Mouse (Mus musculus): ENCODE results near the gene Dusp12.
A peak's percentile ranks its signal among the peaks of the same experiment; 100 is the strongest.

The Dusp12 gene

DNA sequence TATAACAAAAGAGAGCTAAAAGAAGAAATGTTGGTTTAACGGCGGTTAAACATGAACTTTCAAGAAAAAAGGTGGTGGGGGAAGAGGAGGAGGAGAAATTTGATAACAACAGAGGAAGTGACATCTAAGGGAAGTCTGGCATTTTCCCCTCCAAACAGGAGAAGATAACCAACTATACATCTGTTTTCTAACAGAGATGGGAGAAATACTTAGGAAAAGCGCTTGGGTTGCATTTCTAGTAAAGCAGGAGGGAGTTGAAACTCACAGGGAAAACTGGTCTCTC, 23.0 kb downstream of the Dusp12 start:
- no peak for DNase-seq (ENCODE audit: low spot score)

DNA sequence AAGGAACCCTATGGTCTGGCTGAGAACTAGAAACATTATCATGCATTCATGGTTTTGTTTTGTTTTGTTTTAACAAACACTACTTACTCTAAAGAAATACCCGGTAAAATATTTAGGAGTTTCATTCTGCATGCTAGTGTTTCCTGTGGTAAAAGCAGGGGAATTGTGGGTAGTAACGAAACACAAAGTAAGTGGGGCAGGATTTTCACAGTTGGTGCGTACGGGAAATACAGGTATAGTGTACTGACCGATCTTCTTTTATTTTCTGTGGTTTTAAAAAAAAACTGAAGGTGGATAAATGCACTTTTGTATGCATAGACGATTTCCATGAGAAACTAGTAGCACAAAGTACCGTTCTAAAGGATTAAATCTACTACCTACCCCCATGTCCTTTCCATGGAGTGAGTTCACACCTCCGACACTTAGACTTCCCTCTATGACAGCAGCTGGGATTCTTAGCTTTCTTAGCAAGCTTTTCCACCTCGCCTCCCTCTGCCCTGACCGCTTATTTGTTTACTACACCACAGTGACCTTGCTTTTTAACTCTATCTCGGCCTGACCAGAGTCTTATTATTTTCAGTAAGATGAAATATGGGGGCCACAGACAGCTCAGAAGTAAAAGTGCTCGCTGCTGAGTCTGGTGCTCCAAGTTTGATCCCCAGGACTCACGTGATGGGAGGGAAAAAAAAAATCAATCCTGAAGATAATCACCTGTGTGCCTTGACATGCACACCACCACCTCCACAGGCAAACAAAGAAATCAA, 23.5 kb downstream of the Dusp12 start:
- DNase-seq (ENCODE audit: low spot score) = no peak

DNA sequence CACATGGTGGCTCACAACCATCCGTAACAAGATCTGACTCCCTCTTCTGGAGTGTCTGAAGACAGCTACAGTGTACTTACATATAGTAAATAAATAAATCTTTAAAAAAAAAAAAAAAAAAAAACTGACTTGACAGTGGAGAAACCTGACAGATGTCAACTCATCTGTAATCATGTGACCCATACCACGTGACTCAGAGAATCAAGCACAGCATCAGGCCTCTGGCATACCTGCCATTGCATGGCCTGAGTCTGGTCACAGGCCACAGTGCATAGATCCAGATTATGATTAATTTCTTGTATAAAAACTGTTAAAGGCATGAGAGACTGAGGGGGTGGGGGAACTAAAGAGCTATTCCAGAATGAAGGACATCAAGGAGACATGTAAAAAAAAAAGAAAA, 26.5 kb downstream of the Dusp12 start:
- no peak for DNase-seq (ENCODE audit: low spot score)

DNA sequence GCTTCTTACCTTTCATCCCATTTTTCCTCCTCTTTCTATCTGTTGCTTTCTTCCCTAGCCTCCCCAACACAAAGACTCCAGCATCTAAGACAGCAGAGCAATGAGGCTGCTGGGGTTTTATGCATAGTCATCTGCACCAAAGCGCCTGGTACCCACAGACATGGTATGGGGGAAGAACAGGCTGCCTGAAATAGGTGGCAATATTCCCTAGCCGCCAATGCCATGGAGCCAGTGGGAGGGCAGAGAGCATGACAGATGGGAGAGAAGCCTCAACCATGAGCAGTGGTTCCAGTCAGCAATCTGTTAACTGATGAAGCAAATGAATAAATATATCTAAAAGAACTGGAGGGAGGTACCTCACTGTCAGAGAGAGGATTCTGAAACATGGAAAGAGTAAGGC, 28.0 kb downstream of the Dusp12 start:
- DNase-seq (ENCODE audit: low spot score) = no peak

DNA sequence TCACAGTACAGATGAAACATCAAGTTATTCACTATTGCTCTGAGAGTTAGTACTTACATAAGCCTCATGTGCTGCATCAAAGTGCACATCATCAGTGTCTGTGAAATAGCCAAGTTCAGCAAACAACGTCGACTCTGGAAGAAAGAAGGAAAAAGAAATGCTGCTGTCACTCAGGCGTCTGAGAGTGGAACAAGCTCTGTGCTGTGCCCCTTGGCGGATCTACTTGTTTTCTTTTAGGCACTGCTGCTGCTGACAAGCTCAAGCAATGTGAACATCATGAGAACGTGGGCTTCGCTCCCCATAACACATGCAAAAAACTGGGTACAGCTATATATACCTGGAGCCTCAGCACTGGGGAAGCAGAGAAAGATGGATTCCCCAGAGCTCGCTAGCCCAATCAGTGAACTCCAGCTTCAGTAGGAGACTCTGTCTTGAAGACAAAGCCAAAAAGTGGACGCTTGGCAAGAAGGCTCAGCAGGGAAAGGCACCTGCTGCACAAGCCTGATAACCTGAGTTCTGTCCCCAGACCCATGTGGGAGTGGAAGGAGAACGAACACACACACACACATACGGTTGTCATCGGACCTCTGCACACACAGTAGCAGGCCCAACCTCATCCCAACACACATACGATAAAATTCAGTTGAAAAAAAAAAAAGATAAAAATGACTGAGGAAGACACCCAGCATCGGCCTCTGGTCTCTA, 30.1 kb downstream of the Dusp12 start:
- DNase-seq (ENCODE audit: low spot score) = no peak

DNA sequence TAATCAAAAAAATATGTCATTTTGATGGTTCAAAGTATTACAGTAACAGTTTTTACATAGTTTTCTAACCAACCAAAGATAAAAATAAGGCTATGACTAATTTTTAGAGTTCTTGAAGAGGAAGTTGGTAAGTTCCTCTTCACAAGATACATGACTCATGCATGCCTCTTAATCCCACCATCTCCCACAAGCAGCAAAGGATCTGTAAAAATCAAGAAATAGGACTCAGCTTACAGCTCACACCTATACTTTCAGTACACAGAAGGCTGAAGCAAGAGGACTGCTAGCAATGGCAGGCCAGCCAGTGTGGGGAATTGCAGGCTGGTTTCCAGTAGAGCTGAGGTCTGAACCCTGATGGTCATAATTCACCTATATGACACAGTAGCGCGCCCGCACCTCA, 31.7 kb downstream of the Dusp12 start:
- DNase-seq (ENCODE audit: low spot score) = no peak

DNA sequence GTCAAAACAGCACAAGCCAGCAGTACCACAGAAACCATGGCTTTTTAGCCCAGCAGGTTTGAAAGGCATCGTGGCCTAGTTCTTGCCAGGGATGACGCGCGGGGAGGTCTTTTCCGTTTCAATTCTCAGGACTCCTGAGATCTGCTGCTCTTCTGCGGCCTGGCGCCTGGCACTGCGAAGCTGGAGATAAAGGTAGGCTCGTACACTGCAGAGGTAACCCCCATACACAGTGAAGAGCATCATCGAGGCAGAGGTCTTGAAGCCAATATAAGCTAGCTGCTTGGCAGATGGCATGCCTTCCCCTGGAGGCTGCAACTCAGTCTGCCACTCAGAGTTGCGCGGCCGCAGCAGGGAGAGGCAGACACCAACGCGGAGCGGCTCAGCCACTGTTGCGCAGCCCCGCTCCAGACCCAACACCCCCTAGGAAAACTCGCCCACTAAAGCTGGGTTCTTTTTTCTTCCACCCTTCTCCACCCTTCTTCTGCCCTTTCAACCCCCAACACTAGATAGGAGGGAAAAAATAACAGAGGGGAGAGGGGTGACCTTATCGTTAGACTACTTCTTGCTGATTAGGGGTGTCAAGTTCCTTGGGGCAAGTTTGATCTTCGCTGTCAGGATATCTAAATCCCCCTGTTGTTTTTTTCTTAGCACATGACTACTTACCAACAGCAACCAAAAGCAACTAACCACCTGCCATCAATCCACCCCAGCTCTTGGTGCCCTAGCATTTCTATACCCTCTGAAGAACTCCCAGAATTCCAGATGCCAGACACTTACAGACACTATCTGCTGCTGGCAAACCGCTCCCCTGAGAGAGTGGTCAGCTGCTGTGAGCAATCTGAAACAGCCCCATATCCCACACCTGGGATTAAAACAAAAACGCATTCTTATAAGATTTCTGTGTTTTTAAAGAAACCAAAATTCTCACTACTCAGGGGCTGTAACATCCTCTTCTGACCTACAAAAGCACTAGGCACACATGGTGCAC, 34.4 kb downstream of the Dusp12 start:
- no peak for DNase-seq (ENCODE audit: low spot score)

DNA sequence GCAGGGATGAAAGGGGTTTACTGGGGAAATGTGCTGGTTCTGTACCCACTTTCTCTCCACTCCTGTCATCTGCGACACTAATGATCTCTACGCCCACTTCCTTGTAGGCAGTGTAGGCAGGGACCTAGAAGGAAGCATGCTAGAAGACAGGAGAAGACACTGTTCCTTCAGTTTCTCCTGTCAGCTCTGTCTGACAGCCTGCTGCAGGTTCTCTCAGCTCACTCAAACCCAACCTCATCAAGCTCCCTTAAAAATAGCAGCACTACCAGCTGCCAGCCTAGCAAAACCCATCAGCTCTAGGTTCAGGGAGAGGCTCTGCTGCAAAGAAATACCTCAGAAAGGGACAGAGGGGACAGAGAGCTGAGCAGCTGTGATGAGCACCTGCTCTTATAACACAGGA, 35.3 kb downstream of the Dusp12 start:
- no peak for DNase-seq (ENCODE audit: low spot score)

DNA sequence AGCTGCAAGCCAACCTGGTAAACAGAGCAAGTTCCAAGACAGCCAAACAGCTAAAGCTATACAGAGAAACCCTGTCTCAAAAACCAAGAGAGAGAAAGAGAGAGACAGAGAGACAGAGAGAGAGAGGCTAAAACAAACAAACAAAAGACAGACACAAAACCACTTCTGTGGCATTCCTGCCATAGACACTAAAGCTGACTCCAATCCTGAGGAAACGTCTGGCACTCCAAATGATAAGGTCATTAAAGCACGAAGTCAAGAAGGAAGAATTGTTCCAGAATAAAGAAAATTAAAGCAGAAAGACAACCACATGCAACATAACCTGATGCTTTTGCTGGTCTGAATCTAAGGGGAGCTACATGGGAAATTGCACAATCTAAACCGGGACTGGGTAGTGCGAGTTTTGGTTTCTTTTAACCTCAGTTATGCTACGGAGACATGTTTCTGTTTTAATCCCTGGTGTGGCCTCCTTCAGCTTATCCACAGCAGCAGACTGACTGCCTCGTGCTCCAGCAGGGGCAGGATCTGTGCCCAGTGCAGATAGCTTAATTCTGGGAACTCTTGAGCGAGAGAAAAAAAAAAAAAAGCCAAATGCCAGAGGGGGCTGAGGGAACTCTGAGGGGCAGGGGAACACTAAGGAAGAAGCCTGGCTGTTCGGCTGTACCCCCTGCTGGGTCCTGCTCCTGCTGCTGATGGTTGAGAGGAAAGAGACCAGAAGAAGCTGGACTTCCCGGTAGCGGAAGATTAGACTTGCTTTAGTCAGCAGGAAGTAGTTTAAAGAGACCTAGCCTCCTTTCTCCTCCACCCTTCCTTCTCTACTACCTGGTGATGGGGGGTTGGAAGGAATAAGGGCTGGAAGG, 39.7 kb downstream of the Dusp12 start:
- DNase-seq (ENCODE audit: low spot score) = peak; percentile 34

DNA sequence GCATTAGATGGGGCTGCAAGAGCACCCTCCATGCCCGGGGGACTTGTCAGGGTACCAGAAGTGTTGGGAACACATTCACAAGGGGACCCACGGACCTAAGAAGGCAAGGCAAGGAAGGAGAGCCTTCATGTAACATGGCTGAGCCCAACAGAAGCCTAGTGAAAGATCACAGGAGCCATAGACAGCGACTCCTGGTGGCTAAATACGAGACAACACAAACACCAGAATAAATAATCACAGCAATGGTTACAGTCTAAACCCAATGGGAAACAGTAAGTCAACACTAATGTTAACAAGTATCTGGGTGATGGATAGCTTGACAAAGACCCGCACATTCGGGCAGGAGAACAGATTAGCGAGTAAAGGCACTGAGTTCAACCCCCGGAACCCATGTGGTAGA, 41.0 kb downstream of the Dusp12 start:
- no peak for DNase-seq (ENCODE audit: low spot score)

DNA sequence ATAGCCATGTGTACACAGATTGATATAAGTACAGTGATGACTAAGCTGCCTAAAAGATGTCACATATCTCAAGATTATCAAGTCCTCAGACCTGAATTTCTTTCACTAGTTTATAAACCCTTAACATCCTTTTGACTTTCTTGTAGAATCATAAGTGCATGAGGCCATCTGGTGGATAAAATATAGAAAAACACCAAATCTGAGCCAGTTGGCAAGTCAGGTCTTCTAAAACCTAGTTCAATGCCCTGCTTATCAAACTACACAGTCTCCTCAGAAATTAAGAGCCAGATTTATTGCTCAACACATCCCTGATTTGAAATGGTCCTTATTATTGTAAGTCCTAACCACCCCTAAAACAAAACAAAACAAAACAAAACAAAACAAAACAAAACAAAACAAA, 45.7 kb downstream of the Dusp12 start:
- DNase-seq (ENCODE audit: low spot score) = no peak

DNA sequence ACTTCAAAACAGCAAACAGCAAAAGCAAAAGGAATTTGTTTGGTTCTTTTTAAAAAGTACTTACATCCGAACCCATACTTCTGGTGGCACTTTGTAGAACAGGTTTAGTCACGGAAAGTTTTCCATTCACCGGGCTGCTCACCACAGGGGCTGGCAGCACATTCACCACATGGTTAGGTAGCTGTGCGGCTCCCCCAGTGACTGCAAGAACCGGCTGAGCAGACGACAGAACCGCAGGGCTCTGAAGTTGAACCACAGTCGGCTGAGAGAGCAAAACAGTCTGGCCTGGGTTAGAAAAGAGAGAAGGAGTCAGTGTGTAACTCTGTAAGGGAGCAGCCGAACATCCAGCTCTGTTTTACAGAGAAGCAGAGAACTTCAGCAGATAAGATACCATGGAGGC, 50.6 kb downstream of the Dusp12 start:
- DNase-seq (ENCODE audit: low spot score) = no peak

DNA sequence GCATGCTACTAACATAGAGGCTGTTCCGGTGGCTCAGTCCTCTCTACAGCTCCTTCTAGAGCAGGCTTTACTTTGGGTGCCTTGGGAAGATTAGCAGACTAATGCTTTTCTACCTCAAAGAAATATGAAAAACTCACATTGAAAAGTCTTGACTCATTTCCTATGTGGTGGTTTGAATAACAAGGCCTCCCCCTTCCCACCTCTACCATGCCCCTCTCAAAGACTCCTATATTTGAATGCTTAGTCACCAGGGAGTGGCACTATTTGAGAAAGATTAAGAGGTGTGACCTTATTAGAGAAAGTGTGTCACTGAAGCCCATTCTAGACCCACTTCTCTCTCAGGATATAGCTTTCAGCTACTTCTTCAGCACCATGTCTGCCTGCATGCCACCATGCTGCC, 55.6 kb downstream of the Dusp12 start:
- DNase-seq (ENCODE audit: low spot score) = no peak

DNA sequence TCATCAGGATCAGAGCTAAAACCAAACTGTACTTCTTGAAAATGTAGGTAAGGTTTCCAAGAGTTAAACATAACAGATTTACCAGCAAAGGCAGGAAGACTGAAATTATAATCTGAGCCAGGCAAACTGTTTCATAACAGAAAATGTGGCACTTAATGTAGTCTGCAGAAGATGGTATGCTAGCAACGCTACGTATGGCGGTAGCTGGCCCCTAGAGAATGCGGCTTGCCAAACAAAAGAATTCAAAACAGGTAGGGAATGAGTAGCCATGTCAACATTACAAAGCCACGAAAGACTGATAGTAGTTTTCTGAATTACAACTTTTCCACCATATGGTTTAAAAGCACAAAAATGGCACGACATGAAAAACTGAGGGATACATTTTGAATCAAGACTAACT, 56.0 kb downstream of the Dusp12 start:
- no peak for DNase-seq (ENCODE audit: low spot score)

All from yolk sac, embryonic 10.5 days (tissue).